Mouse (Mus musculus): Measurements from ENCODE around the gene Rab3a. TPM values are rescaled to one million over a fixed set of nuclear protein-coding genes. Genes with fewer than 3 reads are reported as not detected.

Rab3a gene
- total RNA-seq, 2 experiments from 2014 or later: 44.6 to 50.4 TPM

GRCm38 (mm10) chr8:70774740-70775139 lies 20.3 kb downstream of the Rab3a start:
- peak; percentile 25 for DNase-seq

GRCm38 (mm10) chr8:70775227-70775626 lies 20.7 kb downstream of the Rab3a start:
- DNase-seq: no peak

- peak; percentile 16 for DNase-seq
Measured at GRCm38 (mm10) chr8:70775851-70776495, 21.5 kb downstream of the Rab3a start.

- DNase-seq: peak; percentile 99
Measured at GRCm38 (mm10) chr8:70776496-70777444, 22.3 kb downstream of the Rab3a start, which contains the start of gene Pik3r2. Pik3r2 (minus strand) TSS chr8:70776713.

- DNase-seq: no peak
Measured at GRCm38 (mm10) chr8:70780093-70780492, 25.6 kb downstream of the Rab3a start.

- DNase-seq: no peak
Measured at GRCm38 (mm10) chr8:70786291-70787050, 32.0 kb downstream of the Rab3a start.

- no peak for DNase-seq
Measured at GRCm38 (mm10) chr8:70787051-70787445, 32.6 kb downstream of the Rab3a start.

GRCm38 (mm10) chr8:70787941-70788667 lies 33.6 kb downstream of the Rab3a start:
- DNase-seq: no peak

GRCm38 (mm10) chr8:70789046-70789445 lies 34.6 kb downstream of the Rab3a start:
- no peak for DNase-seq

- no peak for DNase-seq
Measured at GRCm38 (mm10) chr8:70790846-70791245, 36.4 kb downstream of the Rab3a start.

- DNase-seq: no peak
Measured at GRCm38 (mm10) chr8:70791294-70791701, 36.8 kb downstream of the Rab3a start.

GRCm38 (mm10) chr8:70791975-70792691 lies 37.7 kb downstream of the Rab3a start:
- peak; percentile 98 for DNase-seq

GRCm38 (mm10) chr8:70792700-70793099 lies 38.2 kb downstream of the Rab3a start:
- no peak for DNase-seq

- DNase-seq: no peak
Measured at GRCm38 (mm10) chr8:70794215-70794614, 39.7 kb downstream of the Rab3a start.

GRCm38 (mm10) chr8:70795370-70795769 lies 40.9 kb downstream of the Rab3a start:
- DNase-seq: no peak

- DNase-seq: peak; percentile 73
Measured at GRCm38 (mm10) chr8:70796403-70797080, 42.1 kb downstream of the Rab3a start.

- peak; percentile 78 for DNase-seq
Measured at GRCm38 (mm10) chr8:70797081-70798070, 42.9 kb downstream of the Rab3a start.

- no peak for DNase-seq
Measured at GRCm38 (mm10) chr8:70798281-70798680, 43.8 kb downstream of the Rab3a start.

GRCm38 (mm10) chr8:70800648-70801047 lies 46.2 kb downstream of the Rab3a start:
- no peak for DNase-seq
